Mouse (Mus musculus) midbrain, embryonic 15.5 days (tissue): ENCODE data around the gene Tcp10a. TPM values are rescaled to one million over a fixed set of nuclear protein-coding genes. Genes with fewer than 3 reads are reported as not detected.
"Not testable (repeated sequence)": the region's sequence is repeated elsewhere in the genome, so short reads cannot be mapped to it uniquely, and the experiment has no call there.

Experiments used
- ATAC-seq: fragments of 200-750 bp; cut with Nextera tagmentation; replicated peaks from 2 replicates; pipeline ENCODE4 v1.8.0; 2017; ENCODE audit warnings: moderate TSS enrichment
- H3K27ac ChIP-seq: fragments of 300-500 bp; sonication (generic); 2 replicates; pipeline ENCODE4 v1.5.1; 2015; ENCODE audit warnings: mild to moderate bottlenecking, inconsistent platforms
- H3K27me3 ChIP-seq: fragments of 300-500 bp; sonication (generic); replicated peaks from 2 replicates; pipeline ENCODE4 v1.6.1; 2015; ENCODE audit warnings: inconsistent platforms
- H3K36me3 ChIP-seq: fragments of 300-500 bp; sonication (generic); replicated peaks from 2 replicates; pipeline ENCODE4 v1.6.1; 2015; ENCODE audit warnings: inconsistent platforms
- H3K4me1 ChIP-seq: fragments of 300-500 bp; sonication (generic); 2 replicates; pipeline ENCODE4 v1.6.1; 2015; ENCODE audit warnings: inconsistent platforms
- H3K4me2 ChIP-seq: fragments of 300-500 bp; sonication (generic); 2 replicates; pipeline ENCODE4 v1.6.1; 2015; ENCODE audit warnings: inconsistent platforms, mild to moderate bottlenecking, moderate library complexity
- H3K4me3 ChIP-seq: fragments of 300-500 bp; sonication (generic); 2 replicates; pipeline ENCODE4 v1.5.1; 2015; ENCODE audit warnings: mild to moderate bottlenecking, inconsistent platforms
- H3K9ac ChIP-seq: fragments of 300-500 bp; sonication (generic); 2 replicates; pipeline ENCODE4 v1.6.1; 2015; ENCODE audit warnings: mild to moderate bottlenecking, inconsistent platforms
- H3K9me3 ChIP-seq: fragments of 300-500 bp; sonication (generic); 2 replicates; pipeline ENCODE4 v1.6.1; 2016; ENCODE audit warnings: inconsistent platforms
- WGBS: fragments of 180-500 bp; shearing (Covaris S2); methylation state at CpG from one replicate; pipeline ENCODE4 v1.1.7; 2015; ENCODE audit warnings: mixed read lengths; 5-methylcytosine and 5-hydroxymethylcytosine counted together
- polyA plus RNA-seq: library from polyadenylated mRNA; unstranded; fragments of >200 nt; fragmentation: Nextera tagmentation; extraction: Ambion mirVana; gene quantifications from 2 replicates; pipeline ENCODE4 v1.2.1, GENCODE M21; 2015

Tcp10a gene
- 0.13 TPM in 1 of 2 replicates, not detected in the other for polyA plus RNA-seq

- not testable (repeated sequence) for H3K9ac ChIP-seq, H3K4me1 ChIP-seq, H3K27me3 ChIP-seq, H3K4me2 ChIP-seq, H3K4me3 ChIP-seq, H3K27ac ChIP-seq, H3K9me3 ChIP-seq, H3K36me3 ChIP-seq, ATAC-seq
- 94% methylated on average over 5 of the region's 5 CpGs for WGBS
These were observed at the start of gene Tcp10a for GRCm38 (mm10) chr17:7324346-7324745. Gene Tcp10a (plus strand): TSS chr17:7324646.

- Histone ChIP-seq H3K4me2 (no peak overlapping the region), H3K9me3 (no peaks in the 10 kb centered on the region), H3K4me1 (no peaks in the 10 kb centered on the region), H3K27ac (no peak overlapping the region), H3K4me3 (no peak overlapping the region), H3K9ac (no peak overlapping the region), H3K27me3 (no peaks in the 10 kb centered on the region), H3K36me3 (peaks cover 3% of the 10 kb centered on the region; the same call in 1 of the 2 replicates)
- WGBS: 89% methylated on average over 15 of the region's 15 CpGs
- no peak for ATAC-seq
These were observed 45.7 kb upstream of the Tcp10a start for GRCm38 (mm10) chr17:7278702-7279242.

- Histone ChIP-seq H3K9me3 (no peaks in the 10 kb centered on the region), H3K36me3 (peaks cover 3% of the 10 kb centered on the region; the same call in 1 of the 2 replicates), H3K27me3 (no peaks in the 10 kb centered on the region), H3K4me2 (no peak overlapping the region), H3K9ac (no peak overlapping the region), H3K4me1 (no peaks in the 10 kb centered on the region), H3K4me3 (no peak overlapping the region), H3K27ac (no peak overlapping the region)
- ATAC-seq: no peak
- 90% methylated on average over 9 of the region's 9 CpGs for WGBS
These were observed 45.2 kb upstream of the Tcp10a start for GRCm38 (mm10) chr17:7279251-7279650.

- Histone ChIP-seq H3K36me3 (no peaks in the 10 kb centered on the region), H3K27me3 (no peaks in the 10 kb centered on the region), H3K4me2 (no peak overlapping the region), H3K9ac (no peak overlapping the region), H3K27ac (peak overlapping the region; percentile 32; the same call in 1 of the 2 replicates), H3K4me1 (no peaks in the 10 kb centered on the region), H3K9me3 (no peaks in the 10 kb centered on the region), H3K4me3 (no peak overlapping the region)
- 71% methylated on average over 8 of the region's 8 CpGs for WGBS
- no peak for ATAC-seq
These were observed 40.0 kb upstream of the Tcp10a start for GRCm38 (mm10) chr17:7284297-7284910.

- H3K36me3 ChIP-seq: no peaks in the 10 kb centered on the region
- H3K27me3 ChIP-seq: no peaks in the 10 kb centered on the region
- H3K9ac ChIP-seq: no peak overlapping the region
- 90% methylated on average over 12 of the region's 12 CpGs for WGBS
- no peak for ATAC-seq
- H3K27ac ChIP-seq: no peak overlapping the region
- no peak overlapping the region for H3K4me2 ChIP-seq
- no peak overlapping the region for H3K4me3 ChIP-seq
- H3K4me1 ChIP-seq: no peaks in the 10 kb centered on the region
- H3K9me3 ChIP-seq: no peaks in the 10 kb centered on the region
These were observed 39.2 kb upstream of the Tcp10a start for GRCm38 (mm10) chr17:7285292-7285691.

- Histone ChIP-seq H3K4me2 (no peak overlapping the region), H3K36me3 (no peaks in the 10 kb centered on the region), H3K9me3 (no peaks in the 10 kb centered on the region), H3K4me3 (no peak overlapping the region), H3K4me1 (no peaks in the 10 kb centered on the region), H3K27ac (no peak overlapping the region), H3K27me3 (no peaks in the 10 kb centered on the region), H3K9ac (no peak overlapping the region)
- WGBS: 83% methylated on average over 12 of the region's 12 CpGs
- no peak for ATAC-seq
These were observed 37.9 kb upstream of the Tcp10a start for GRCm38 (mm10) chr17:7286422-7287050.

- Histone ChIP-seq H3K9ac (no peak overlapping the region), H3K36me3 (no peaks in the 10 kb centered on the region), H3K27ac (no peak overlapping the region), H3K27me3 (no peaks in the 10 kb centered on the region), H3K4me1 (no peaks in the 10 kb centered on the region), H3K4me2 (no peak overlapping the region), H3K9me3 (no peaks in the 10 kb centered on the region), H3K4me3 (no peak overlapping the region)
- ATAC-seq: peak; percentile 33; the same call in 1 of the 2 replicates
- WGBS: 57% methylated on average over 11 of the region's 11 CpGs
These were observed 32.3 kb upstream of the Tcp10a start for GRCm38 (mm10) chr17:7292012-7292684.

- not testable (repeated sequence) for H3K9me3 ChIP-seq, H3K4me2 ChIP-seq, H3K27ac ChIP-seq, H3K4me1 ChIP-seq, H3K4me3 ChIP-seq, H3K9ac ChIP-seq, H3K36me3 ChIP-seq, H3K27me3 ChIP-seq
- 65% methylated on average over 8 of the region's 8 CpGs for WGBS
- ATAC-seq: peak; percentile 95
These were observed 17.9 kb upstream of the Tcp10a start for GRCm38 (mm10) chr17:7306278-7307196.

- not testable (repeated sequence) for H3K4me3 ChIP-seq, H3K27me3 ChIP-seq, H3K4me1 ChIP-seq, ATAC-seq, H3K36me3 ChIP-seq, H3K9ac ChIP-seq, H3K9me3 ChIP-seq, H3K27ac ChIP-seq, H3K4me2 ChIP-seq
- WGBS: 79% methylated on average over 7 of the region's 8 CpGs
These were observed 8.6 kb upstream of the Tcp10a start for GRCm38 (mm10) chr17:7315693-7316382.

GRCm38 (mm10) chr17:7319789-7320188, 4.7 kb upstream of the Tcp10a start:
- H3K36me3 ChIP-seq, H3K4me2 ChIP-seq, H3K4me1 ChIP-seq, H3K27ac ChIP-seq, H3K27me3 ChIP-seq, H3K9me3 ChIP-seq, H3K4me3 ChIP-seq, H3K9ac ChIP-seq, ATAC-seq: not testable (repeated sequence)
- WGBS: 93% methylated on average over 6 of the region's 6 CpGs

- not testable (repeated sequence) for H3K36me3 ChIP-seq, ATAC-seq, H3K4me2 ChIP-seq, H3K27ac ChIP-seq, H3K27me3 ChIP-seq, H3K4me3 ChIP-seq, H3K9ac ChIP-seq, H3K9me3 ChIP-seq, H3K4me1 ChIP-seq
- WGBS: 86% methylated on average over 7 of the region's 8 CpGs
These were observed 2.0 kb downstream of the Tcp10a start for GRCm38 (mm10) chr17:7326415-7326814.
